Comparison of ENCODE assay signal across 25 mouse cellular contexts in genomic region chr13:75160661-75161060, GRCm38 (mm10).
"Had no signal": no experiment of that assay in that cellular context is flagged by ENCODE, and none has a peak within 500 bp of the region (broad histone marks: within the 10 kb centered on the region; RNA-seq: fewer than 3 reads in every experiment).

No protein-coding gene starts in this region.

- H3K9me3 ChIP-seq: heart, embryonic 10.5 days; hindbrain, embryonic 10.5 days; hindbrain, embryonic 12.5 days; intestine, embryonic 15.5 days; limb, embryonic 10.5 days; limb, embryonic 12.5 days had no signal

- H3K36me3 ChIP-seq: heart, embryonic 10.5 days; heart, embryonic 12.5 days; hindbrain, embryonic 10.5 days; hindbrain, embryonic 12.5 days; intestine, embryonic 15.5 days; limb, embryonic 10.5 days; limb, embryonic 12.5 days had no signal

- DNase-seq: gastrocnemius, adult 2 months; gastrocnemius, postnatal 10 days; gastrocnemius, postnatal 25 days; heart, adult 18-20 months; heart, postnatal 10 days; heart, postnatal 4 days; kidney, adult 18-20 months; kidney, adult 8-10 months; kidney, postnatal 10 days; kidney, postnatal 25 days; kidney, postnatal 4 days; liver had no signal

- H3K27me3 ChIP-seq: heart, embryonic 12.5 days; hindbrain, embryonic 12.5 days; intestine, embryonic 15.5 days; limb, embryonic 12.5 days had no signal

- H3K27ac ChIP-seq: gastrocnemius, adult 2 months; heart, embryonic 10.5 days; hindbrain, embryonic 10.5 days; hindbrain, embryonic 12.5 days; hindbrain, embryonic 14.5 days; intestine, embryonic 15.5 days; layer of hippocampus, adult 2 months; left cerebral cortex, adult 2 months; limb, embryonic 10.5 days; limb, embryonic 12.5 days had no signal

- ATAC-seq: hindbrain, embryonic 16.5 days; inflammation-experienced regulatory T-cells, adult 6 months; intestine, embryonic 15.5 days; intestine, postnatal 0 days had no signal

- H3K4me1 ChIP-seq: heart, embryonic 10.5 days; heart, embryonic 12.5 days; hindbrain, embryonic 10.5 days; hindbrain, embryonic 12.5 days; intestine, embryonic 15.5 days; limb, embryonic 10.5 days; limb, embryonic 12.5 days had no signal

- H3K4me3 ChIP-seq: gastrocnemius, adult 2 months; heart, embryonic 10.5 days; heart, embryonic 12.5 days; hindbrain, embryonic 10.5 days; hindbrain, embryonic 12.5 days; intestine, embryonic 15.5 days; layer of hippocampus, adult 2 months; left cerebral cortex, adult 2 months; limb, embryonic 10.5 days; limb, embryonic 12.5 days had no signal

- H3K9ac ChIP-seq: heart, embryonic 12.5 days; hindbrain, embryonic 12.5 days; hindbrain, embryonic 14.5 days; intestine, embryonic 15.5 days; limb, embryonic 12.5 days had no signal

- H3K4me2 ChIP-seq: heart, embryonic 12.5 days; hindbrain, embryonic 12.5 days; hindbrain, embryonic 14.5 days; intestine, embryonic 15.5 days; limb, embryonic 12.5 days had no signal
